Mouse (Mus musculus): Measurements from ENCODE around the gene 0610009B22Rik.

0610009B22Rik gene

GRCm38 (mm10) chr11:51635525-51636322, 53.0 kb downstream of the 0610009B22Rik start, which contains the start of gene Rmnd5b:
Gene Rmnd5b, minus strand, starts transcription at chr11:51635896.
- DNase-seq (ENCODE audit: low spot score in 2 of 2) = peak; percentile 90 to 94
